Mouse (Mus musculus): ENCODE data around the gene Idh1. TPM values are rescaled to one million over a fixed set of nuclear protein-coding genes. Genes with fewer than 3 reads are reported as not detected.

The Idh1 gene
- total RNA-seq, 2 experiments from 2014 or later = 133 to 146 TPM

DNA sequence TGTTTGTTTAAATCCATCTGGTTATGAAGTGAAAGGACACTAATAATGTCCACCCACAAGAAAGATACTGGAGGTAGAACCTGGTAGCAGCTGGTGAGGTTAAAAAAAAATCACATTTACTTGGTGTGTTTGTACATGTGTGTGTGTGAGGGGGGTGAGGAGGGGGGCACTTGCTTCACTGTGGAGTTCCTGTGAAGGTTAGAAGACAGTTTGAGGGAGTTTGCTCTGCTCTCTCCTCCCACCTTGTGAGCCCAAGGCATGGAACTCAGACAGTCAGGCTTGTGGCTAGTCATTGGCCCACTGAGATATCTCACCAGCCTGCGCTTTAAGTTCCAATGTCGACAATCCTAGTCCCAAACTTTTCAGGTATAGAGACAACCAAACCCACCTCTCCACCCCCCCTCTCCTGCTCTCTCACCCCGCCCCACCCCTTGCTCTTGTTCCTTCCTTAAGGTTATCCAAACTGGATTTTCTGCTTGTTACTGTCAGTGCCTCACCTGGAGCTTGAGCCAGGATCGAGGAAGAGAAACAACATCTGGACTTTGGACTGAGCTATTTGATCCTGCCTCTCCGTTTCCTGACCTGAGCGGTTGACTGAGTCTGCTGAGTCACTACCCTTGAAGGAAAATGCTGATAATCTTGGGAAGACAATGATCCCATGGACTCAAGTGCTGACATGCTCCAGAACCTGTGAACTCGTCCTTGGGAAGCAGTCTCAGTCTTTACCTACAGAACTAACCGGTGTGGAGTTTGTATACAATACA, 68.0 kb downstream of the Idh1 start:
- no peak for DNase-seq (ENCODE audit: low spot score in 2 of 2)

DNA sequence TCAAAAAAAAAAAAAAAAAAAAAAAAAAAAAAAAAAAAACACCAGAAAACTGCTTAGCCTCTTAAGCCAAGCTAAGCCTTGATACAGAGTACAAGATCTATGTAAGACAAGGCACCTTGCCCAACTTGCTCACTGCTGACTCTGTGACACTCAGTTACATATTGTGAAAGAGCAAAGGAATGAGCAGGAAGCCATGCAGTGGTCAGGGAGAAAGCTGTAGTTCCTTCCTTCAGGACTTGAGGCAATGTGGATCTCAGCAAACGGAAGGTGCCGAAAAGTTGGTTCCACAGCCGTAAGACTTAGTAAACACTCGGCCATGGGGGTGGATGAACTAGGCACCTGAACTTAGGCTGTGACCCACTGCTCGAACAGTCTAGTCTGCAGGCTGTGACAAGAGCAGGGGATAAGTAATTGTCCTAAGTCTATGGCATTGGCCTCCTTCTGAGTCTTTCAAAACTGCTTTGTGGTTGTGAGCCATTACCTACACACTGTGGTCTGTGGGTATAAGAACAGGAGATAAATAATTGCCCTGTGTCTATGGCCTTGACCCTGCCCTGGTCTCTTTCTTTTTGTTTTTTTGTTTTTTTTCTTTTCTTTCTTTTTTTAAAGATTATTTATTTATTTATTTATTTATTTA, 72.6 kb downstream of the Idh1 start:
- DNase-seq (ENCODE audit: low spot score in 2 of 2) = no peak

DNA sequence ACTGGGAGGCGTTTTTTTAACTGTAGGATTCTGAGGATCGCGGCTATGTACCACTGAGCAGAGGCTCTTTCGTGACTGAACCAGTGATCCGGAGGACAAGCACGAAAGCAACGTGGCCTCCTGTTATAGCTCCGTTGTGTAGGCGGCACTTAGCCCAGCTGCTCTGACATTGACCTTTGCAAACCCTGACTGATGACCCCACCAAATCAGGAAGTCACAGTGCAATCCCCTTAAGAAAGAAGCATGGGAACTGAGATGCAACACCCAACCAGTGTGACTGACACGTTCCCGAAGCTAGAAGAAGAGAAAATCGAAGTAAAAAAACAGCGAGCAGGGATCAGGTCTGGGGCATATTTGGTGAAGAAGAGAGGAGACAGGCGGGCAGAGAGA, 73.5 kb downstream of the Idh1 start:
- DNase-seq (ENCODE audit: low spot score in 2 of 2) = no peak

DNA sequence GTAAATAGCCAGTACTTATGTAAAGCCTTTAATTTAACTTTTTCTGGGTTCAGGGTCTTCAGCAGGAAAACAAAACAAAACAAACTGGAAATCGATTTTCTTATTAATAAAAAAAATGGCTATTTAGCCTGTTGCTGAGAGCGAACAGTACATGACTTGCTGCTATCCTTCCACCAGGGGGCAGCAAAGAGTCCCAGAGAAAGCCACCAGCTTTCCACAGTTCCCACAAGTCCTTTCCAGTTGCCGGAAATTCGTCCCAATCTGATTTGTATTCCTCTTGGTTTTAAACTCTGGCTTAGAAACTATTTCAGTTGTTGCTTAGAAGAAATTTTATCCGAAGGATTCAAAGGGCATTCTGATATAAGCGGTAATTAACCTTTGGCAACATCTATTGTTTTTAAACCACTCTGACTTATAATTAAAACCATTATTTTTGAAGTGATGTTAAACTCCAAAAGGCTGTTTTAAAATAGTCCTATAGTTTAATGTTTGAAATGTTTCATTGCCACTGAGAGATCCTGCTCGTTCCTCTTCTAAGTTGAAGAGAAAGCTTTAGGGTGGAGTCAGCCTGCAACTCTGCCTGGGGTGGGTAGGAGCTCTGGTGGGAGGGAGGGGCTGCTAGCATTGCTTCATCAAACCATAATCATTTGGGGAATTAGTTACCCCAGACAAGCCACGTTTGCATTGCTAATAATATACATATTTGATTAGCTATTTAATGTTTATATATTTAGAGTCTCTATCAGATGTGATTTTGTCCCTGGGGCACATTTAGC, 74.1 kb downstream of the Idh1 start:
- peak; percentile 76 to 79 for DNase-seq (ENCODE audit: low spot score in 2 of 2)

DNA sequence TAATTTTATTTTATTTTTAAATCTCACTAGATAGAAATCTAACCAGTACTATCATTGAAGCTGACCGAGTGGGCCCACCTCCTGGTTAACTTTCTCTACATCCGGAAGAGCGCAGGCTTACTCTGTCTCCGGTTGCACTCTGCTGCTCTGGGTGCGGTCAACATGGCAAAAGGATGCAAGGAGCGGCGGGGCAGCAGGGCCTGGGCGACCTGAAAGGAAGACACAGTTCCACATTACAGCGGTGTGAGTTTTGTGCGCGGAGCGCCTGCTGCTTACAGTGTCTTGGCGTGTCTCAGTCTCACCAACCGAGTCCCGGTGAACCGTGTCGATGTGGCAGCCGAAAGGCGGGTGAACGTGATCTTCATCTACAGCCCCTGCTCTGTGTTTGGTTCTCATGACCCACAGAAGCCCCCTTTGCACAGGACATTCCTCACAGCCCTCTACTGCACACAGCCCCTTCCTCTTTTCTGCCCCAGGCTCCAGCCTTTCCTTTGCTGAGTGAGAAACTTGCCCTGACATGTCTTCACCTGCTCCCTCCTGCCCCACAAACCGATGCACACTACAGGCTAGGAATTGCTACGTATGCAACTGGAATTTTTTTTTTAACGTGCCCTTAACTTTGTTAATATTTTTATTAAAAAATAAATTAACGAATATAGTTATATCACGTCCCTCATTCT, 76.4 kb downstream of the Idh1 start:
- no peak for DNase-seq (ENCODE audit: low spot score in 2 of 2)

DNA sequence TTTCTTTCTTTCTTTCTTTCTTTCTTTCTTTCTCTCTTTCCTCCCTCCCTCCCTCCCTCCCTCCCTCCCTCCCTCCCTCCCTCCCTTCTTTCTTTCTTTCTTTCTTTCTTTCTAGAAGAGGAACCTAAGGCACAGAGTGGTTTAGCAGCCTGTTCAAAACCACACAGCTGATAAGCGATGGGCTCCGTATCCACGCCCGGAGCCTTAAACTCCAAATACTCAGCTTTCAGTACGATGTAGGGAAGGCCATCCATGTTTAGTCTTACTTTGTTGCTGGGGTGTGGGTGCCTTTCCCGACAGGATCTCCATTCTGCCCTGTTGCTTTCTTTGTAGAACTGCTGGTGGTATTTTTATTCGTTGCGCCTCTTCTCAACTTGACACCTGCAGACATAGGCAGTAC, 77.1 kb downstream of the Idh1 start:
- no peak for DNase-seq (ENCODE audit: low spot score in 2 of 2)

Other genes with a start within 250 kb of the Idh1 start
- 10 to 100 TPM; 21.7 to 26.2 TPM for gene Plekhm3, start 229.7 kb downstream of the Idh1 start, total RNA-seq (2021)
- not detected for gene Akr1cl, start 153.7 kb downstream of the Idh1 start, total RNA-seq (2021)
- not detected for gene Cryge, start 135.4 kb downstream of the Idh1 start, total RNA-seq (2021)
- gene Crygd, start 123.0 kb downstream of the Idh1 start, total RNA-seq (2021) = not detected
- not detected for gene Crygc, start 112.8 kb downstream of the Idh1 start, total RNA-seq (2021)
- not detected for gene Crygb, start 104.2 kb downstream of the Idh1 start, total RNA-seq (2021)
- 1 to 10 TPM in 1 of 2 experiments, under 1 TPM in 1; 0.78 to 1.7 TPM for gene Cryga, start 83.1 kb downstream of the Idh1 start, total RNA-seq (2021)
- 1 to 10 TPM in 1 of 2 experiments, not detected in 1; 2.2 TPM for gene Gm28845, start 66.9 kb downstream of the Idh1 start, total RNA-seq (2021)
- gene D630023F18Rik, start 63.3 kb downstream of the Idh1 start, total RNA-seq (2021) = 10 to 100 TPM; 18.2 to 18.6 TPM
- 10 to 100 TPM; 37.3 to 37.9 TPM for gene Pikfyve, start 183 bp upstream of the Idh1 start, total RNA-seq (2021)
- 1 to 10 TPM; 1.9 to 2.1 TPM for gene Pth2r, start 95.6 kb upstream of the Idh1 start, total RNA-seq (2021)

All from layer of hippocampus, postnatal 10 days (tissue).